Mouse (Mus musculus) lung, adult 18-20 months (tissue): ENCODE results near the gene M6pr.
"Not testable (repeated sequence)": the region's sequence is repeated elsewhere in the genome, so short reads cannot be mapped to it uniquely, and the experiment has no call there.

Experiments
- DNase-seq, 2 experiments: peaks; one replicate each; pipeline ENCODE4 v3.0.0; 2022; ENCODE audit warnings: mixed read lengths in 2 of 2

The M6pr gene

DNA sequence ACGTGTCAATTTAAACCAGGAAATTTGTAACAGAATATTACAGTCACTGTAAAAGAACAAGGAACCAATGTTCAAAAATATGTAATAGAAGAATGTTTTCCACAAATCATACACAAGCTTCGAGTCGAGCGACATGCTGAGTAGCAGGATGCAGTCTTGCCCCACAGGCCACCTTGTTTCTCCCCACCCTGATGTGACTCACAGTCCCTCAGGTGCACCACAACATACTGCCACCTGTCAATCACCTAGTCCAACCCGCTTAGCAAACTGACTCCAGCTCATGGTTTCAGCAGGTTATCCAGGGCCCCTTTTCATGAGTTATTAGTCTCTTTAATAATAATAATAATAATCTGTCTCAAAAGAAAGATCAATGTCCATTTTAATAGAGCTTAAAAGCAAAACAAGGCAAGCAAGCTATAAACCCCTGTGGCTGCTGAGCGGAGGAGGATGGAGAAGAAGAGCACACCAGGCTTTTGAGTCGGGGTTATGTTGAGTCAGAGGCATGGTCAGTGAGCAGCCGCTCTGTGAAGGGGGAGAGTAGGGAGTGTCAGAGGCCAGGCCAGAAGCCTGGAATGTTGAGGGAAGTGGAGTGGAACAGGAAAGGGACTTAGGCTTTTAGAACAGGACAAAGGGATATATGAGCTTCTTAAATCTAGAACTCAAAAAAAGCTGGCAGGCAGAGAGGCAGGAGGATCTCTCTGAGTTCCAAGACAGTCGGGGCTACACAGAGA, 36.0 kb downstream of the M6pr start:
- DNase-seq, result peak in 1 of 2 experiments; percentile 10

DNA sequence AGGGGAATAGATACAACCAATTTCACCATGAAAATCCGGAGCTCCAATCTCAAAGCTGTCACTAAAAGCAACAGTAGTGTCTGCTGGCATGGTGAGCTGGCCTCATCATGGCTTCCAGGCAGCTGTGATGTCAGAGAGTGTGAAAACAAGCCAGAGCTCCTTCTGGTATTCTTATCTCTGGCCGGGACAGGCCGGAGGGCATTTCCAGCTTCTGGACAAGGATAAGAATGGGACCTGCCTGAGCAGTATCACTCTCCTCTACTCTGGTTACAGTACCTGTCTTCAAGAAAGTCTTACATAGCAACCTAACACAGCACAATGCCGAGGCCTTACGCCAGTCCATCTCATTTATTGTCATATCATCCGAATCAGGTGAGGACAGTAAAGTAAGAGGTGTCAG, 37.2 kb downstream of the M6pr start:
- DNase-seq, result no peak

DNA sequence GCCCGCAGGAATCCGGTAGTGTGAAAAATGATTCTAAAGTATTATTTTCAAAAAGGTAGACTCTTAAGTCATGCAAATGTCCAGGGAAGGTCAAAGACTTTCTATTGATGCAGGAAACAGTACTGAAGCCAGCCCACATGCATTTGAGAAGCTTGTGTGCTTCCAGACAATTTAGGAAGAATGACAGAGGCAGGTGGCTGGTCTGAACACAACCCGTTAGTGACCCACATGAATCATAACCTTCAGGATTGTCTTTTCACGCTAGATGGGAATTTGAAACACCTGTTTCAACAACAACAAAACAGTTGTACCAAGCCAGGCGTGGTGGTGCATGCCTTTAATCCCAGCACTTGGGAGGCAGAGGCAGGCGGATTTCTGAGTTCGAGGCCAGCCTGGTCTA, 37.9 kb downstream of the M6pr start:
- no peak for DNase-seq

DNA sequence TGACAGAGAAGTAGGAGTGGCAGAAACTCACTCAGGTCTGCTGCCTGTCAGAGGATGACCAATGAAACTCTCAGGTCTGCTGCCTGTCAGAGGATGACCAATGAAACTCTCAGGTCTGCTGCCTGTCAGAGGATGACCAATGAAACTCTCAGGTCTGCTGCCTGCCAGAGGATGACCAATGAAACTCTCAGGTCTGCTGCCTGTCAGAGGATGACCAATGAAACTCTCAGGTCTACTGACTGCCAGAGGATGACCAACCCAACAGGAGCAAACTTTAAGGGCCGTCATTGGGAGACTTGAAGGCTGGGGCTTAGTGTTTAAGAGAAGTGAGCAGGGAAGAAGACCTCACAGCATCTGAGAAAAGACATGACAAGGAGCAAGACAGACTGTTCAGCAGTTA, 38.8 kb downstream of the M6pr start:
- DNase-seq, result not testable (repeated sequence)

DNA sequence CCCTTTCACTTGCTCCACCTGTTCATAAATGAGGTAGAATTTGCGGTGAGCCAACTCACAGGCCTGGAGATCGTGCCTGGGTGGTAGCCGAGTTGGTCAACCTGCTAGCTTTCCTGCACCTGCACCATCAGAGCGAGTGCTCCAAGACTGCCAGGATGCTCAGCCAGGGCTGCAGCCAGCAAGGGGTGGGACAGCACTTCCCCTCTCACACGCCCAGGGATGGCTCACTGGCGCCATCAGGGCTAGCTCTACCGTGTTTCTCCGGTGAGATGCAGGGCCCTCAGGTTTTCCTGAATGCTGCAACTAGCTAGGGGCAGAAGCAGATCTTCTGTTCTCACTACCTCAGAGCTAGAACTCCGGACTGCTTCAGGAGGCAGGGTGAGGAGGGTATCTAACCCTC, 47.4 kb downstream of the M6pr start:
- DNase-seq, result no peak

DNA sequence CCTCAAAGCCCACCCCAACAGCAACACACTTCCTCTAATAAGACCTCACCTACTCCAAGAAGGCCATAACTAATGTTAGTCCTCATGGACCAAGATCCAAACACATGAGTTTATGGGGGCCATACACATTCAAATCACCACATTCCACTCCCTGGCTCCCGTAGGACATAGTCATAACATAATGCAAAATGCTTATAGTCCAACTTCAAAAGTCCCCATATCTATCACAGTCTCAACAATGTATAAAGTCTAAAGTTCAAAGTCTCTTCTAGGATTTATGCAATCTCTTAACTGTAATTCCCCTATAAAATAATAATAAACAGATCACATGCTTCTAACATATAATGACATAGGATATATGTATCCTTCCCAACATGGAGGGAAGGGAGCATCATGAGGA, 48.6 kb downstream of the M6pr start:
- DNase-seq, result no peak

DNA sequence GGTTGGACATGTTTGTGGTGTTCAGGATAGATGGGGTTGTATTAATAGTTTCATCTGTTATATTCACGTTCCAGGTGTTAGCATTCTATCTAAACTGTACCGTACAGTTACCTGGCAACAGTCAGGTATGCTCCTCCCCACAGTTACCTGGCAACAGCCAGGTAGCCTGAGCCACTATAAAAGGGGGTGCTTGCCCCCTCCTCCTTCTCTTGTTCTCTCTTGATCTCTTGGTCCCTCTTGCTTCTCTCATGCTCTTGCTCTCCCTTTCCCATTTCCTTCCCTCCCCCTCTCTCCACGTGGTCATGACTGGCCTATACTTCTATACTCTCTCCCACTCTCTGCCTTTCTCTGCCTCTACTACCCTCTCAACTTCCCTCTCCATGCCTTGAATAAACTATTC, 57.2 kb downstream of the M6pr start:
- no peak for DNase-seq

DNA sequence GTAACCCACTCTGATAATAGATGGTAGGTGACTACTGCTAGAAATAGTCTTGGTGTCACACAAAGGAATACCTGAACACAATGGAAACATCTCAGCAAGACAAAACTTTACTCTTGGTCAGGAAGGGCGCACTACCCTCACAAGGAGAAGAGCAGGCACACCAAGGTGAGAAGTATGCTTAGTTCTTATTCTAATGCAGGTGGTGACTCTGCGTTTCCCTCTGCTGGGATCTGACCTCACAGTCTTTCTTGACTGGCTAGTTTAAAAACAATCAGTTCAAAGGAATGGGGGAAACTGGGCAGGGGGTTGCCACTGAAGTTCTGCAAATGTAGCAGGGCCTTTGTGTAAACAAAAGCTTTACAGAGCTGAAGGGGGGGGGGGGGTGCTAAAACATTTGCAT, 57.8 kb downstream of the M6pr start:
- no peak for DNase-seq

DNA sequence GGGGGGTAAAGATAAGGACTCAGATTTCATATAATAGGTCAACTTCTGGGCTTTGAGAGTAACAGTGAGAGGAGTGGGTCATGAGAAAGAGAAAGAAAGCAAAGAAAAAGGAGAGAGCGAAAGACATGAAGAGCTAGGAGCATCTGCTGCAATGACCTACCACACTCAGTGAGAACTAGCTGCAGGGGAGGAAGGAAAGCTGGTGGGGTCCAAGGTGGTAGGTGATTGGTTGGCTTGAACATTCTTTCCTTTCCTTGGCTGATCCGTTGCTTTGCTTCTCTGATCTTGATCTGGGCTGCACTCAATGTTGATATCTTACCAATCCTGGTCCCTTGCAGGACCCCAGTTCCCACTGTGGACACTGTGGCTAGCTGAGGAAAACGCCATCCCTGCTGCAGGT, 58.5 kb downstream of the M6pr start:
- DNase-seq, result no peak
